Mouse (Mus musculus) frontal cortex, adult (tissue): Measurements from ENCODE around the gene Foxd2.

ENCODE experiments used
- ATAC-seq: cut with Nextera tagmentation; 2 replicates; pipeline ENCODE4 v1.9.2; 2017; ENCODE audit warnings: mild to moderate bottlenecking, moderate library complexity, mixed read lengths; ENCODE audit not compliant: low TSS enrichment

The Foxd2 gene

DNA sequence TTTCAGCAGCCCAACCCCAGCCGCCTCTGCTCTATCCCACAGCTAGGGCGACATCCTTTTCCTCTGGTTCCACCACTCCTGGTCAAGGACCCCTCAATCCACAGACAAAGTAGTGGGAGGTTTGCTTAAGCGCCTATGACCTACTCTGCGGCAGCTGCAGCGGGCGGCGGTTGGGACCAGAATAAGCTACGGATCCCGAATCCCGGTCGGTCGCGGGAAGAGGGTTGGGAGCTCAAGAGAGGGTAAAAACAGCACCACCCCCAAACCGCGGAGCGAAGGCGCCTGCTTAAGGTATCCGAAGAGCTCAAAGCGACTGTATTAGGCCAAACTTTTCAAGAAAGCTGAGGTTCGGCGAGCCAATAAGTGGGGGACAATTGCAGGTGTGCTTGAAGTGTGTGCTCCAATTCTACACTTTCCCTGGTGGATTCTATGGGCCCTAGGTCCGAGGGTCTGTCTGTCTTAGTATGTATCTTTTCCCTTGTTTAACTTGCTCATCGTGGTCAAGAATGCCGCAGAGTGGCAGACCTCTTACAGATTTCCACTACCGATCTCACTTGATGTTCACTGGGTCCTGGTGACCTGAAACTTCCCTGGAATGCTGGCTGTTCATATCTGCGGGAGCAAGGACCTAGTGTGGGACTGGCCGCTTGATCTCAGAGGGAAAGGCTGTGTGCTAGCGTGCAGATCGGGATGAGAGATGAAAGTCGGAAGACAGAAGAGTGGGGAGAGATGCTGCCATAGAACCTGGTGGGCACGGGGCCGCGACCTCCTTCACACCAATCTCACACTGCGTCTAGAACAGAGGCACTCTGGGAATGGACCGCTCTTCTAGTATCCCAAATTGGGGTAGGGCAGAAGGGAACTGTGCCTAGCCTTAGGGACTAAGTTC lies 4.3 kb upstream of the Foxd2 start:
- ATAC-seq = no peak

DNA sequence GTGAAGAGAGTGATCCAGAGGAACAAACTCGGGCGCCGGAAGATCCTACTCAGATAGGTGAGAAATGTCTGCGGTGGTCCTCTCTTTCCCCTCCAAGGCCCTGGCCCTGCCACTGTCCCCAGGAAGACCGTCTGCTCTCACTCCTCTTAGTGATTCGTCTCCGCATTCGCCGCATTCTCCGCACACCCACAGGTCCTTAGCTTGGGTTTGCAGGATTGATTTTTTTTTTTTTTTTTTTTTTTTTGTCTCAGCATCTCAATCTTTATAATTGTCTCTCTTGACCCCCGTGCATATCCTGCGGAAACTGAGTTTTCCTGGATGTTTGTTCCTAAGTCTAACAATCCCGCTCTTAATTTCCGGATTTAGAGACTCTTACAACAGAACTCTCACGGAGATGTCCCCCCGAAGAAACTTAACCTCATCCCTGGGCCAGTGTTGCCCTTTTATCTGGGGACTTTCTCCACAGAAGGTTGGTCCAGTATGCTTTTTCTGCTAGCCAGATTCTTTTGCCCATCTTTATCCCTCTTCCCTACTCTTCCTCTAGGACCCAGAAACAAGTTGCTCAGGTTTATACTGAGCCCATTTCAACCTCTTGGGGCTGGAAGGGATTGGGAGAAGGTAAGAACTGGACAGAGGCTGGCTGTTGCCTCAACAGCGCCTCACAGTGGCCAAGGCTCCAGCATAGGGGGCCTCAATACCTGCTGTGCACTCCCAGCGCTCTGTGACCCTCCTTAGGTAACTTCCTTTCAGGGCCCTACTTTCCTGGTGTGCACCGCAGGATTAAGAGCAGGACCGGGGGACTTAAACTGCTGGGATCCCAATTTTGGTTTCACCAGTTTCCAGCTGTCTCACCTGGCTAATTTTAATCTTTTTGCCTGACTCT lies 1.2 kb upstream of the Foxd2 start:
- no peak for ATAC-seq

- no peak; the same call in 1 of the 2 replicates for ATAC-seq
Observed at GRCm38 (mm10) chr4:114907951-114908828, 483 bp downstream of the Foxd2 start.

DNA sequence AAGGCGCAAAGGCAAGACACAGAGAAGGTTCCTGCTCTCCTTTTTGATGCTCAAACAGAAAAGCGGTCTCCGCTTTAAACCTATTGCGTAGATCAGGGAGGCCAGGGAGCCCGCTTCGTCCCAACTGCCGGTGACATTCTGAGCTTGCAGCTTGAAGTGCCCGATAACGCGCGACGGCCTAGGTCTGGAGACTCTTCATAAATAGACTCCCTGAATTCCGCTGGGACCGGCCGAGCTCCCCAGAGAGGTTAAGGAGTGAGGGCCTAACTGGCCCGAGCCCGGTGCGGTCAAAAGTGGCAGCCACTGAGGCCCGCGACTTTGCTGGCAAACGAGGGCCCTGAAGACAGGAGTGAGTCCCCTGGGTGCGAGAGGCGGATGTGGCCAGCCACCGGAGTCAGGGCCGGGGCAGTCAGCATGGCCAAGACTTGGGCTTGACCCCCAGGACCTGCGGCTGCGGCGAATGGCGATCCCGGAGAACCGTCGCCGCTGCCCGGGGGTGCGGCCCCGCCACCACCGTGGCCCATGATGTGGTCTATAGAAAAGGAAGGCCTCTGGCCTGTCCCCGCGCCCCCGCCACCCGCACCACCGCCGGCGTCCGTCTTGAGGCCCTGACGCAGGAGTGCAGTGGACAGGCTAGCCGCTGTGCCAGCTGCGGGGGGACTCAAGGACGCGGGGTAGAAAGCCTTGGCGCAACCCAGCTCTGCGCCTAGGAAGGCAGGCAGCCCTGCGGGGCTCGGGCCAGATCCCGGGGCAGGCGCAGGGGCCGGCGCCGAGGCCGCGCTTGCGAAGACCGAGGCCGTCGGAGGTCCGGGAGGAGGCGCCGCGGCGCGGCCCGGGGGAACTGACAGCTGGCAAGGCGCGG lies 1.4 kb downstream of the Foxd2 start:
- no peak for ATAC-seq

DNA sequence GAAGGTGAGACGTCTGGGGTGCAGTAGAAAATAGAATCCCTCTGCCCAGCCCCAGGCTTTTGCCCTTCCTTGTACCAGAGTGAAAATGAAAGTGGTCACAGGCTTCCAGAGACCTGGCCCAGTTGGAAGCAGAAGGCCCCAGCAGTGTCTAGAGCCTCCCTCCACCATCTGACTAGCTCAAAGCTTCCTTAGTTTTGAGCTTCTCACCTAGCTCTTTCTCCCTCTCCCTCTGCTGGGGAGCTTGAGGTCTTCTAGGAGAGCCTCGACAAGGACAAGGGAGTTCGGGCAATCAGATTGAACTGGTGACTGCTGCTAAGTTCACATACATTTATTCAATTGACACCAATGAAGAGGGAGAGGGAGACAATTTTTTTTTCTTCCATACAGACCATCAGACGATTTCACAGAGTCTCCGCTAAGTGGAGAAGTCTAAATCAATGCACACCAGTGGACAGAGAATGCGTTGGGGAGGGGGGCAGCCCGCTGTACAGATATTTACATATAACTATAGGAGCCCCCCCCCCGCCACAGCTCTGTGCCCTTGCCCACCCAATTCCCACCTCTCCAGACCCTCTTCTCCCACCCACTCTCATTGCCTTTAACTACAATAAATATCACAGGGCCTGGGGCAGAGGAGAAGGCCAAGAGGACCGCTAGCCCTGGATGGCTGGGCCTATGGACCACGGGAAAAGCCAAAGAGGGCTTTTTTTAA lies 2.5 kb downstream of the Foxd2 start:
- ATAC-seq = no peak

- ATAC-seq = no peak
Observed at GRCm38 (mm10) chr4:114905501-114905900, 3.2 kb downstream of the Foxd2 start.

DNA sequence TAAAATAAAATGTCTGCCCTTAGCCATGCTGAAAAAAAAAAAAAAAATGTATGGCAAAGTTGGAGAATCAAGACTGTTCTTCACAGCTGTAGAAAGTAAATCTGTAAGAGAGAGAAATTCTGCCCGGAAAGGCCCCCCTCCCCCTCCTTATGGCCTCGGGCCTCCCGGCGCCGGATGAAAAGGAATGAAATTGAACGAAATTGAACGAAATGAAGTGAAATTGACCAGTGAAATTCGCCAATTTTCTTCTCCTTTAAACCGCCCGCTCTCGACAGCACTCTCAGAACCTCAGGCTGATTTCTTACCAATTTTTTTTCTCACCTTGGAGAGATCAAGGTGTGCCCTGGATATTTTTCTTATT lies 5.3 kb downstream of the Foxd2 start:
- ATAC-seq = no peak

GRCm38 (mm10) chr4:114902641-114903421 lies 5.8 kb downstream of the Foxd2 start:
- no peak for ATAC-seq

- ATAC-seq = no peak
Observed at GRCm38 (mm10) chr4:114901643-114902351, 6.9 kb downstream of the Foxd2 start.

- no peak for ATAC-seq
Observed at GRCm38 (mm10) chr4:114900866-114901642, 7.6 kb downstream of the Foxd2 start.

- no peak for ATAC-seq
Observed at GRCm38 (mm10) chr4:114899885-114900284, 8.8 kb downstream of the Foxd2 start.

- ATAC-seq = no peak
Observed at GRCm38 (mm10) chr4:114897853-114898252, 10.8 kb downstream of the Foxd2 start.

DNA sequence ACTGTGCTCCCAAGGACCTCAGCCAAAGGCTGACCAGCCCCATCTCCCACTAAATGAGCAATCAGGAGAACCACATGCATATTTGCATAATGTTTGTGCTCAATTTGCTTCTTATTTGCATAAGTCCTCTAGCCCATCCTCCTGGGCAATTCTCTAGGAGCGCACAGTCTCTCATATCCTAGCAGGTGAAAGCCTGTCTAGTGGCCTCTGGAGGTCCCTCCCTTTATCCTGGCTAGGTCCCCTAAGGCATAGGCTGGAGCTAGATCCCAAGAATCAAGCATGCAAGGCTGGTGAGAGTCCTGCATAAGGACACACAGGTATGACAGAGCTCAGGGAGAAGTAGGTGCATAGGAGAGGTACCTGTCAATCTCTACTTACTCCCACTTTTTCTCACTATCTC lies 26.4 kb downstream of the Foxd2 start:
- no peak for ATAC-seq

DNA sequence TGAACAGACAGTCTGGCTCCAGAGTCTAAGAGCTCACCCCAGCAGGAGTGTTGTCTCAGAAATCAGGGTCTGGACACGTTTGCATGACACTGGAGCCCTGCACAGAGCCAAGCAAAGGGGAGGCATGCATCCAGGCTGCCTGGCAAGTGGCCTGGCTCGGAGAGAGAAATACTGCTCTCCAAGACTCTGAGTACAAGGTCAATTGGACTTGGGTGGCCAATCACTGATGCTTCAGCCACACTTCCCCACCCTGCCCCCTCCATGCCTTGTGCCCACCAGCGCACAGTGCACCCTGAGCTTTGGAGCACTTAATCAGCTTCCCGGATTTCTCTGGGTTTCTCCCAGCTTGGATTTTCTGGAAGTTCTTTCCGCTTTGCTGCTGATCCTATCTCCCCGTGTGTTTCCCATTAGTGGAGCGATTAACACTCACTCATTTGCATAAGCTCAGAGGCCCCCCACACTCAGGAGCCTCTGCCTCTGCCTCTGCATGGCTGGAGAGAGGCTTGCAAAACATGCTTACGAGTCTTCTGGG lies 32.2 kb downstream of the Foxd2 start:
- ATAC-seq = no peak

- no peak for ATAC-seq
Observed at GRCm38 (mm10) chr4:114869765-114870490, 38.7 kb downstream of the Foxd2 start.

DNA sequence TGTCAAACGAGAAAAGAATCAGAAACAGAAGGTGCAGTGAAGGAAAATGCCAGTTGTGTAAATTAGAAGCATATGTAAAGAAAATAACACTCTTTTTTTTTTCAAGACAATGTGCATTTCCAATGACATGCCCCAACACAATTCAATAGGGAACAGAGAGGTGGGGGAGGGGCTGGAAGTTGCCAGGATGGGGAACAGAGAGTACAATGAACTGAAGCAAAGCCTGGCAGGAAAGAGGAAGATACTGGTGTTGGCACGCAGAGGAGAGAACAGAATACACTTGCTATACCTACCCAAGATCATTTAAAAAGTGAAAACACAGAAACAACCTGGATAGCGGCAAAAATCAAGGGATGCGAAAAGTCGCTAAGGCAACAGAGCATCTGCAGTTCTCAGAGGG lies 45.5 kb downstream of the Foxd2 start:
- ATAC-seq = no peak

DNA sequence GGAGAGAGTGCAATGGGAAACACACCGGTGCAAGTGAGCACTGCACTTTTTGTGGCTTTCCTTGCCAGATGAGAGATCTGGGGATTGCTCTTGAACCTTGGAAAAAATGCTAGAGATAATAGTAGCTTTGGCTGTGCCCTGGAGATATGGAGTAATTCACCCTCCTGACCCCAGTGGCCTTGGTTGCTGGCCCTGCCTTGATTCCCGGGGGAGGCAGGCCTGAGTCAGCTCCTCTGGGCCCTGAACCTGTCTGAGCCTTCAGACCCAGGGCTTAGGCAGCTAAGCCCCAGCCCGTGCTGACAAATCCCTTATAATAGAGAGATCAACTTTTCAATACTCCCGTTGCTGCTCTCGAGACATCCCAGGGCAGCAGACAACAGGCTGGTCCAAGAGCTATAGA lies 50.2 kb downstream of the Foxd2 start:
- no peak for ATAC-seq
